Mouse (Mus musculus): ENCODE measurements at regions not wholly inside any gene's neighbourhood (a gene's known extent, or its start where the extent isn't known, plus 50 kb on each side); places are given as distances from the start of the nearest gene placed in this dataset.
"Not testable (repeated sequence)": the region's sequence is repeated elsewhere in the genome, so short reads cannot be mapped to it uniquely, and the experiment has no call there.

DNA sequence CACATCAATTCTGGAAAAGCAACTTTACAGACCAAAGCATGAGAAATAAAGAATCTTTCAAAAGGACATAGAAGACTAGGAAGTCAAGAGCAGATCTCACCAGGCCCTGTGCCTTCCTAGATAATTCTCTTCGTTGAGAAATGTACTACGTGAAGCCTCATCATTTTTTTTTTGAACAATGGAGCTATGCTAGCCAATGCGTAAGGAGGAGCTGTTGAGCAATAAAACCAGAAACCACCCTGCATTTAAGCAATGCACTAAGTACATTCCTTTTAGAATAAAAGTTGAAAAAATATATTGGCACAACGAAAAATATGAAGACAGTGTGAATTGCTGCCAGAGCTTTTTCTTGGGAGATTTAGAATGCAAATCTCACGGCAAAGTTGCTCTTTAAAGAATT, 349.7 kb upstream of the Rgma start:
- no peak for DNase-seq (ENCODE audit: inconsistent ontology term)

- peak; percentile 41 for DNase-seq (ENCODE audit: inconsistent ontology term)
Observed at GRCm38 (mm10) chr7:73028952-73029351, 346.4 kb upstream of the Rgma start.

DNA sequence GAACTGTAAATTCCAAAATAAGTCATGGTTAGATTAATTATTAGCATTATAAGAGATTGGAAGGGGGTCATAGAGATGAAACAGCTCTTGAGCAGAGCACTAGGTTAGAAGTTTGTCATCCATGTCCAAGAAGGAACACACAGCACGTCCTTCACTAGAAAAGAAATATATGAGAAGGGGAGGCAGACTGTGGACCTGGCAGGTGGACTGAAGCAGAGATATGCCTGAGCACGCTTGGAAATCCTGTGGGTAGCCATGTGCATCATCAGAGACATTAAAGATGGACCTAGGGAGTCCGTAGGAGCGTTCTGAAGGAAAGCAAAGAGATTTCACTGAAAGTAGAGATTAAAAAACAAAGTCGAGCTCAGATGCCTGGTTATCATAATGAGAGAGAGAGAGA, 343.9 kb upstream of the Rgma start:
- no peak for DNase-seq (ENCODE audit: inconsistent ontology term)

- DNase-seq (ENCODE audit: inconsistent ontology term), result no peak
Observed at GRCm38 (mm10) chr7:73032316-73032980, 342.9 kb upstream of the Rgma start.

GRCm38 (mm10) chr7:73036801-73037555, 338.3 kb upstream of the Rgma start:
- peak; percentile 67 for DNase-seq (ENCODE audit: inconsistent ontology term)

DNA sequence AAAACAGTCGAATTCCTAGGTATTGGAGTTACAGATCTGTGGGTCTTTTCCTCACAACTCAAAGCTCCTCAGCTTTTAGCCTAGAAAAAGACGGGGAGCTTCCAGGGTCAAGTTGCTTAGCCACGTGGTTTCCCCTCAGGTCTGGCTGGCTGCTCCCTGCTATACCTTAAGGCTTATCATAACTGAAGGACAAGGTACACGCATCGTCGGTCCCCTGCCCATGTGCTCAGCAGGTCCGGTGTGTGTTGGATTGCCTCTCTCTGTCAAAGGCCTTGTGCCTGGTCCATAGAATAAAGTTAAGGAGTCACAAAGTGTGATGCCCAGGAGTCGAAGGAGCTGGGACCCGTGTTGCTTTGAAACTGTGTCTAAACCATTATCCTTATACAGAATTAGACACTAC, 337.7 kb upstream of the Rgma start:
- DNase-seq (ENCODE audit: inconsistent ontology term), result no peak

- DNase-seq (ENCODE audit: inconsistent ontology term), result no peak
Observed at GRCm38 (mm10) chr7:73039921-73040320, 335.4 kb upstream of the Rgma start.

- DNase-seq (ENCODE audit: inconsistent ontology term), result no peak
Observed at GRCm38 (mm10) chr7:73044316-73044715, 331.0 kb upstream of the Rgma start.

DNA sequence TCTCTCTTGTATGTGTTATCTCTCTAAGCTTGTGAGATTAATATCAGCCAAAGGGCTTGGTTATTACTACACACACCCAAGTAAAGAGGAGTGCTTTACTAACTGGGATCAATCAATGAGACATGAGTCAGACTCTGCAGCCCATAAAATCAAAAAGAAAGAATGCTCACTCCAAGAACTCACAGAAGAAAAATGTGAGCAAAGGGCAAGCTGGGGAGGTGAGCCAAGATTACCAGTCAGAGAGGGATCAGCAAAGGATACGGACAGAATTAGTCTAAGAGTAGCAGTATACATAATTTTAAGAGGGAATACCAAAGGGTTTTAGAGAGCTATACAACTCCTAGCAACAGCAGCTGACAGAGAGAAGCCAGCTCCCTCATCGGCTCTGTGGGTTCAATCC, 319.4 kb upstream of the Rgma start:
- no peak for DNase-seq (ENCODE audit: inconsistent ontology term)

DNA sequence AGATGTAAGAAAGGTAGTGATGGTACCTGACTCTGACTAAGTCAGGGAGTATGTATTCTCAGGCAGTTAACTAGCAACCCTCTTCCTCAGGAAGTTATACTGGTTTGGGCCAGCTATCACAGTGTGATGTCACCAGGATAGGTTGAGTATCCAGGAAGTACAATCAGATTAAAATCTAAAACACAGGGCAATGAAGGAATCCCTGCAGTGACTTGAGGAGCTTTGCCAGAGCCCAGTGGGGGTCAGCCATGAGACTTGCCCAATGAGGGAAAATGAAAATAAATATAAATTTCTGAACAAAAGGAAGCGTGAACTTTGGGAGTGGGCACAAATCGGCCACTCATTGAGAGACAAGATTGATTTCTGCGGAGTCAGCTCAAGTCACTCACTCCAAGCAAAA, 311.8 kb upstream of the Rgma start:
- no peak for DNase-seq (ENCODE audit: inconsistent ontology term)

GRCm38 (mm10) chr7:73068534-73068933, 306.8 kb upstream of the Rgma start:
- DNase-seq (ENCODE audit: inconsistent ontology term), result no peak

DNA sequence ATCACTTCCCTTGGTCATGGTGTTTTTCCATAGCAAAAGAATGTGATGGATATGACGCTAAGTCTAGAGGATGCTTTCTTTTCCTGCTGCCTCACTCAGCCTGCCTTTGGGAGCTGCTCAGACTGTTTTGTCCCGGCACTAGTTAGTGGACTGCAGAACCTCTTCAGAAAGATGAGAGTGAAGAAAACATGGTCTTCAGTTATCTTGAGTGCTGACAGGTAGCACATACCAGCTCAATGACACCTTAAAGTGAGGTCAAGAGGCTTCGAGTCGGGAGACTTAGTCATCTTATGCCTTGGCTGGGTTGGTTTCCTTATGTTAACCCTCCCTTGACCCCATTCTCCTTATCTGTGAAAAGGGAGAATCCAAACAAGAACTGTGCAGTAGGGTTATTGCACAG, 306.0 kb upstream of the Rgma start:
- DNase-seq (ENCODE audit: inconsistent ontology term), result no peak

DNA sequence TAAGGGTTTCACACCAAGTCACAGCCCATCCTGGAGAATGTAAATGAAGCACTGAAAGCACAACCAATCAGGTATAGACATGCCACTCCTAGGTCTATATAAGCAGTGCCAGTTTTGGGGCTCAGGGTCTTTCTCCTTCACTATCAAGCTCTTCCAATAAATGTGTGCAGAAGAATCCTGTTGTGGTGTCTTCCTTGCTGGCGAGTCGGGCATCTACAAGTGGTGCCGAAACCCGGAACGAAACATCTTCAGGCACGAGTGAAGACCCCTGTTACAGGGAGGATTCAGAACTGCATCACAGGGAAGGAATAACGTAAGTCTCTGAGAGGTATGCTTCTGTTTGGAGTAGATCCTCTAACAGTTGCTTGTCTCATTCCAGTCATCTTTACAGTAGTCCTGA, 299.9 kb upstream of the Rgma start:
- not testable (repeated sequence) for DNase-seq (ENCODE audit: inconsistent ontology term)

GRCm38 (mm10) chr7:73087496-73088185, 287.7 kb upstream of the Rgma start:
- DNase-seq (ENCODE audit: inconsistent ontology term), result peak; percentile 32

DNA sequence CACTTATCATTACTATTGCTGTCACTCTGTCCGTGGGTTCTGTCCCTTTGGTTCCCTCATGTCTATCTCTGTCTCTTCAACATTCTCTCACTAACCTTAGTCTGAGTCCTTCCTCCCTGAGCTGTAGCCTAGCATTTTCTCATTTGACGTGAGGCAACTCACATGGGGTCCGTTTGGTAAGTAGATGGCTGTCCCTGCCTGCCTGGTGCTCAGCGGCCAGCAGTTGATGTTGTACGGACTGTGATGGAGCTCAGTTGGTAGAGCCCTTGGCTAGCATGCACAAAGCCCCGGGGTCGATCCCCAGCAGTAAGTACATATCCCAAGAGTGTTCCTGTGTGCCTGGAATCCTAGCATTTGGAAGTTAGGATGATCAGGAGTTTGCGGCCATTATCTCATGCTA, 287.0 kb upstream of the Rgma start:
- no peak for DNase-seq (ENCODE audit: inconsistent ontology term)

DNA sequence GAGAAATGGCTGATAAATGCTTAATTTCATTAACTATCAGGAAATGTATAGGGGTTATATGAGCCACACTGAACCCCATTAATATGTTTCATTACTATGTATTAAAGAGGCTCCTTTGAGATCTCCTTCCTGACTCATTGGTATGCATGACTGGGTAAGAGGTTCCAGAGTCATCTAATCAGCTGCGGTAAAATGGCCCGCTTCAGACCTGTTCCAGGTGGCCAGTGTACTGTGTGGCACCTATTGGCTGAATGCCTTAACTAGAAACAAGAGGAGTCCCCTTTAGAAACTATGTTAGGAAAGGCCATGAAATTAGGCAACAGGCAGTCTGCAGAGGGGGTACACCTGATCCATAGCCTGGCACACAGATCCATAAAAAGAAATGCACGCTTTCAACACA, 283.6 kb upstream of the Rgma start:
- DNase-seq (ENCODE audit: inconsistent ontology term), result no peak

GRCm38 (mm10) chr7:73094059-73094458, 281.2 kb upstream of the Rgma start:
- no peak for DNase-seq (ENCODE audit: inconsistent ontology term)

DNA sequence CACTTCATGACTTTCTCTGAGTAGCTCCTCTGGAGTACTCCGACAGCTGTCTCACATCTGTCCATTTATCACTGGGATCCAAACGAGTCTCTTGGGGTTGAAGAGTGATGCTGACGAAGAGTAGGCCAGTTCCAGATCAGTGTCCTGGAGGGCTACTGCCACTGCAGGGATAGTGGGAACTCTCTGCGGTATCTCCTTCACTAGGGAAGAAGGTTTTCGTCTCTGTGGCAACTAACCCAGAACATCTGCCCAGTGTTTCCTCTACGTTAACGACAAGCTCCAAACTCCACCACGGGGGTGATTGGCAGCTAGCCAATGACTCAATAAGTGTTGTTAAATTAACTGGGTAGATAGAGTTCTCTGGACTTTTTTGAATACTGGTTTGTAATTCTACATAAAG, 256.4 kb upstream of the Rgma start:
- DNase-seq (ENCODE audit: inconsistent ontology term), result no peak

DNA sequence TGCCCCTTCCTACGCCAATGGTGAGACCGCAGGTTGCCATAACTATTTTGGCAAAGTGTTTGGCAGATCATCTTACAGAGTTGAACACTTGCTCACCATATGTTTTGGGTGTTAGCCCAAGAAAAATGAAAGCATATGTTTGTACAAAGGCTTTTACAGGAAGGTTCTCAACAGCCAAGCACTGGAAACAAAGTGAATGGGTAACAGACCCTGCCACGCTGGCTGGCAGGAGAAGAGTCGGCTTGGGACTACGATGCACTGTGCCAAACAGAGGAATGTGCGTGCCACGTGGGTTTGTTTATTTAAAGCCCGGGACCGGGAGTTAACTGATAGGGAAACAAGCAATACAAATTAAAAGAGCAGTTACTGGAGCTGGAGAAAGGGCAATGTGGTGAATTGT, 255.0 kb upstream of the Rgma start:
- no peak for DNase-seq (ENCODE audit: inconsistent ontology term)

GRCm38 (mm10) chr7:73124976-73125375, 250.3 kb upstream of the Rgma start:
- DNase-seq (ENCODE audit: inconsistent ontology term), result peak; percentile 6

GRCm38 (mm10) chr7:73125864-73126263, 249.4 kb upstream of the Rgma start:
- no peak for DNase-seq (ENCODE audit: inconsistent ontology term)

DNA sequence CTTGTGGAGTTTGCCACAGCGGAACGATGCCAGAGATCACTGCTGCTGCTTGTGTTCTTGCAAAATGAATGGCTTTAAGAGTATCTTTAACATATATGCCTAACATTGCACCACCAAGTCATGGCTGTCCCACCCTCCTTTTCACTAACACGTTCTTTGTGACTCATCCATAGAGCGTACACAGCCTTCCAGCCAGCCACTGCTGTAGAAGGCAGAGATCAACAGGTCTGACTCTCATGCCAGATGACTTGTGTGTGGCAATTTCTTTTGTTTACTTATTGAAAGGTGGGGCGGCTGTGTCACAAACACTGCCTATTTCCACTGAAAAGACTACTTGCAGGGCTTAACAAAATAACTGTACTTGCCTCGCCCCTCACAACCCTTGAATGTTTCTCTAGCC, 239.5 kb upstream of the Rgma start:
- no peak for DNase-seq (ENCODE audit: inconsistent ontology term)

DNA sequence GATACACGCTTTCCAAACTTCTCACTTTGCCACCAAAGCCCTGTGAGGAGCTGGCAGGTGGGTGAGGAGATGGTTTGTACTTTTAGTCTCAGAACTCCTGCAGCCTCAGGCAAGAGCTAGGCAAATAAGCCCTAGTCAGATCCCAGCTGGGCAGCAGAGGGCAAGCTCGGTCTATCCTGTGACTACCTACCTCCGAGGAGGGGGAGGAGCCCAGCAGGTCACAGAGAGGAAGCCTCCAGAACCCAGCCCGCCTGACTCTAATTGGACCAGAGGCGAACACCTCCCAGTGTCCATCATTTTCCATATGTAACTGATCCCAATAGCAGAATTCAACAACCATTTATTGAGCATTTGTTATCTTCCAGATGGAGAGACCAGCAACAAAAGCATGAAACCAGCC, 237.0 kb upstream of the Rgma start:
- DNase-seq (ENCODE audit: inconsistent ontology term), result no peak

All from Muller cell, postnatal 12 days (primary cell).